Mouse (Mus musculus): ENCODE measurements around the gene Exosc9. TPM values are rescaled to one million over a fixed set of nuclear protein-coding genes. Genes with fewer than 3 reads are reported as not detected.

Gene Exosc9
- polyA plus RNA-seq, 1 experiment from 2014 or later, result 50.1 TPM

DNA sequence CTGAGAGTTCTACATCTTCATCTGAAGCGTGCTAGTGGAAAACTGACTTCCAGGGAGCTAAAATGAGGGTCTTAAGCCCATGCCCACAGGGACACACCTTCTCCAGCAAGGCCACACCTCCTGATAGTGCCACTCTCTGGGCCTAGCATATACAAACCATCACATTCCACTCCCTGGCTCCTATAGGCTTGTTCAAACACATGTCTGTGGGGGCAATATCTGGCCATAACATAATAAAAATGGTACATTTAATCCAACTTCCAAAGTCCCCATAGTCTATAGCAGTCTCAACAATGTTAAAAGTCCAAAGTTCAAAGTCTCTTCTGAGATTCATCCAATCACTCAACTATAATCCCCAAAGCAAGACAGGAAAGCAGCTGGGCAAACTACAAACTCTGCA is 5.2 kb downstream of the Exosc9 start:
- H3K27ac ChIP-seq (replicated peaks in 1 of 2; ENCODE audit: control insufficient read depth in 1 of 2, insufficient read depth in 1 of 2, low read depth in 2 of 2, low read length in 2 of 2), result no peak overlapping the region

DNA sequence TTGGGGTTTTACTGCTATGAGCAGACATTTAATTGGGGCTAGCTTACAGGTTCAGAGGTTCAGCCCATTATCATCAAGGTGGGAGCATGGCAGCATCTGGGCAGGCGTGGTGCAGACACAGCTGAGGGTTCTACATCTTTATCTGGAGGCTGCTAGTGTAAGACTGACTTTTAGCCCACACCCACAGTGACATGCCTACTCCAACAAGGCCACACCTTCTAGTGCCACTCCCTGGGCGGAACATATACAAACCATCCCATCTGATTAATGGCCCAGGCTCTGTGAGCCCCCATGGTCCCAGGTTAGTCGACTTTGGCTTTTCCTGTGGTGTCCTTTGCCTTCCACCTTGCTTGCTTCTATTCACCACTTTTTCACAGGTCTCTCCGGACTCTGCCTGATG is 7.2 kb downstream of the Exosc9 start:
- no peak for ATAC-seq (ENCODE audit: insufficient number of reproducible peaks, insufficient read depth, low FRiP score, low read depth)
- no peaks in the 10 kb centered on the region for H3K27me3 ChIP-seq (ENCODE audit: control insufficient read depth, insufficient read depth, low read length)

More for the DNA sequence above, 5.2 kb downstream of the Exosc9 start:
- no peak for ATAC-seq (ENCODE audit: insufficient number of reproducible peaks, insufficient read depth, low FRiP score, low read depth)
- WGBS, result 94% methylated on average over 1 of the region's 1 CpGs
- H3K9ac ChIP-seq (ENCODE audit: low read length), result no peak overlapping the region
- no peak overlapping the region for H3K4me3 ChIP-seq (ENCODE audit: control insufficient read depth in 1 of 2, insufficient read depth in 1 of 2, low read depth in 1 of 2, low read length in 2 of 2)
- H3K36me3 ChIP-seq (ENCODE audit: control insufficient read depth, insufficient read depth, low read length), result peaks cover 87% of the 10 kb centered on the region
- H3K4me1 ChIP-seq (ENCODE audit: control insufficient read depth in 2 of 2, insufficient read depth in 2 of 2, low read length in 2 of 2), result 0 out of 4 replicates have a peak, but pooled peaks cover 0 to 3% of the 10 kb centered on the region in 2 experiments
- H3K27me3 ChIP-seq (ENCODE audit: control insufficient read depth, insufficient read depth, low read length), result no peaks in the 10 kb centered on the region
- no peaks in the 10 kb centered on the region for H3K9me3 ChIP-seq (ENCODE audit: control insufficient read depth, low read length)
- no peak overlapping the region for H3K4me2 ChIP-seq (ENCODE audit: low read length)

DNA sequence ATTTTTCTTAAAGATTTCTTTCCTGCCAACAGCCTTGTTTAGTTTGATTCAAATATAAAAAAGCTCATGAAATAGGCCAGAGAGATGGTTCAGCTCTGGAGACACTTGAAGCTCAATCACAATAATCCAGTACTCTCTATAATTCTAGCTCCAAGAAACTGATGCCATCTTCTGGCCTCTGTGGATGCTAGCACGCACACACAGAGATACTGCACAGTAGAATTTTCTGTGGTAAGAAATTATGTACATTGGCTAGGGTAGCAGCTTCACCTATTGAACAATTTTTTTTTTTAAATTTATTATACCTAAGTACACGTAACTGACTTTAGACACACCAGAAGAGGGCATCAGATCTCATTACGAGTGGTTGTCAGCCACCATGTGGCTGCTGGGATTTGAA is 11.3 kb downstream of the Exosc9 start:
- H3K9ac ChIP-seq (ENCODE audit: low read length), result no peak overlapping the region

More for the DNA sequence above, 7.2 kb downstream of the Exosc9 start:
- 80% methylated on average over 4 of the region's 4 CpGs for WGBS
- no peaks in the 10 kb centered on the region for H3K9me3 ChIP-seq (ENCODE audit: control insufficient read depth, low read length)
- H3K4me3 ChIP-seq (ENCODE audit: control insufficient read depth in 1 of 2, insufficient read depth in 1 of 2, low read depth in 1 of 2, low read length in 2 of 2), result no peak overlapping the region
- no peak overlapping the region for H3K27ac ChIP-seq (replicated peaks in 1 of 2; ENCODE audit: control insufficient read depth in 1 of 2, insufficient read depth in 1 of 2, low read depth in 2 of 2, low read length in 2 of 2)
- peaks cover 99% of the 10 kb centered on the region for H3K36me3 ChIP-seq (ENCODE audit: control insufficient read depth, insufficient read depth, low read length)
- no peak overlapping the region for H3K9ac ChIP-seq (ENCODE audit: low read length)
- no peak overlapping the region for H3K4me2 ChIP-seq (ENCODE audit: low read length)
- no peaks in the 10 kb centered on the region for H3K4me1 ChIP-seq (ENCODE audit: control insufficient read depth in 2 of 2, insufficient read depth in 2 of 2, low read length in 2 of 2)

GRCm38 (mm10) chr3:36569836-36570235 is 17.4 kb downstream of the Exosc9 start:
- no peak for ATAC-seq (ENCODE audit: insufficient number of reproducible peaks, insufficient read depth, low FRiP score, low read depth)
- H3K4me3 ChIP-seq (ENCODE audit: control insufficient read depth in 1 of 2, insufficient read depth in 1 of 2, low read depth in 1 of 2, low read length in 2 of 2), result peak overlapping the region in 1 of 2 experiments; percentile 96; a peak in 2 of 4 replicates
- peaks cover 61% of the 10 kb centered on the region for H3K36me3 ChIP-seq (ENCODE audit: control insufficient read depth, insufficient read depth, low read length)
- H3K4me1 ChIP-seq (ENCODE audit: control insufficient read depth in 2 of 2, insufficient read depth in 2 of 2, low read length in 2 of 2), result peaks cover 0 to 18% of the 10 kb centered on the region in 2 experiments; a peak in 3 of 4 replicates
- peak overlapping the region; percentile 88; the same call in 1 of the 2 replicates for H3K9ac ChIP-seq (ENCODE audit: low read length)
- H3K4me2 ChIP-seq (ENCODE audit: low read length), result peak overlapping the region; percentile 82
- no peaks in the 10 kb centered on the region for H3K27me3 ChIP-seq (ENCODE audit: control insufficient read depth, insufficient read depth, low read length)
- H3K9me3 ChIP-seq (ENCODE audit: control insufficient read depth, low read length), result no peaks in the 10 kb centered on the region
- WGBS, result 66% methylated on average over 5 of the region's 5 CpGs
- H3K27ac ChIP-seq (replicated peaks in 1 of 2; ENCODE audit: control insufficient read depth in 1 of 2, insufficient read depth in 1 of 2, low read depth in 2 of 2, low read length in 2 of 2), result no peak overlapping the region

More for the DNA sequence above, 11.3 kb downstream of the Exosc9 start:
- Histone ChIP-seq H3K27me3 (ENCODE audit: control insufficient read depth, insufficient read depth, low read length) (no peaks in the 10 kb centered on the region), H3K9me3 (ENCODE audit: control insufficient read depth, low read length) (no peaks in the 10 kb centered on the region), H3K4me3 (ENCODE audit: control insufficient read depth in 1 of 2, insufficient read depth in 1 of 2, low read depth in 1 of 2, low read length in 2 of 2) (no peak overlapping the region), H3K36me3 (ENCODE audit: control insufficient read depth, insufficient read depth, low read length) (peaks cover 99% of the 10 kb centered on the region), H3K27ac (replicated peaks in 1 of 2; ENCODE audit: control insufficient read depth in 1 of 2, insufficient read depth in 1 of 2, low read depth in 2 of 2, low read length in 2 of 2) (no peak overlapping the region), H3K4me2 (ENCODE audit: low read length) (no peak overlapping the region), H3K4me1 (ENCODE audit: control insufficient read depth in 2 of 2, insufficient read depth in 2 of 2, low read length in 2 of 2) (no peaks in the 10 kb centered on the region)
- WGBS, result 87% methylated on average over 3 of the region's 3 CpGs
- no peak for ATAC-seq (ENCODE audit: insufficient number of reproducible peaks, insufficient read depth, low FRiP score, low read depth)

- H3K27me3 ChIP-seq (ENCODE audit: control insufficient read depth, insufficient read depth, low read length), result no peaks in the 10 kb centered on the region
- peak overlapping the region; percentile 13 to 79 for H3K27ac ChIP-seq (replicated peaks in 1 of 2; ENCODE audit: control insufficient read depth in 1 of 2, insufficient read depth in 1 of 2, low read depth in 2 of 2, low read length in 2 of 2)
- H3K36me3 ChIP-seq (ENCODE audit: control insufficient read depth, insufficient read depth, low read length), result peaks cover 48% of the 10 kb centered on the region
- WGBS, result under 1% methylated on average over 46 of the region's 46 CpGs
- peaks cover 0 to 18% of the 10 kb centered on the region in 2 experiments; a peak in 3 of 4 replicates for H3K4me1 ChIP-seq (ENCODE audit: control insufficient read depth in 2 of 2, insufficient read depth in 2 of 2, low read length in 2 of 2)
- H3K4me3 ChIP-seq (ENCODE audit: control insufficient read depth in 1 of 2, insufficient read depth in 1 of 2, low read depth in 1 of 2, low read length in 2 of 2), result peak overlapping the region; percentile 66 to 96
- peak overlapping the region; percentile 88 for H3K9ac ChIP-seq (ENCODE audit: low read length)
- H3K4me2 ChIP-seq (ENCODE audit: low read length), result peak overlapping the region; percentile 82
- no peak; the same call in 1 of the 2 replicates for ATAC-seq (ENCODE audit: insufficient number of reproducible peaks, insufficient read depth, low FRiP score, low read depth)
- H3K9me3 ChIP-seq (ENCODE audit: control insufficient read depth, low read length), result no peaks in the 10 kb centered on the region
Observed at GRCm38 (mm10) chr3:36571361-36571826, 19.0 kb downstream of the Exosc9 start.

- Histone ChIP-seq H3K27me3 (ENCODE audit: control insufficient read depth, insufficient read depth, low read length) (no peaks in the 10 kb centered on the region), H3K4me3 (ENCODE audit: control insufficient read depth in 1 of 2, insufficient read depth in 1 of 2, low read depth in 1 of 2, low read length in 2 of 2) (peak within 1 kb of the TSS; percentile 66 to 96), H3K9ac (ENCODE audit: low read length) (peak within 1 kb of the TSS; percentile 88), H3K27ac (replicated peaks in 1 of 2; ENCODE audit: control insufficient read depth in 1 of 2, insufficient read depth in 1 of 2, low read depth in 2 of 2, low read length in 2 of 2) (peak within 1 kb of the TSS; percentile 61 to 82), H3K4me2 (ENCODE audit: low read length) (peak within 1 kb of the TSS; percentile 82), H3K36me3 (ENCODE audit: control insufficient read depth, insufficient read depth, low read length) (peaks cover 43% of the 10 kb centered on the region), H3K4me1 (ENCODE audit: control insufficient read depth in 2 of 2, insufficient read depth in 2 of 2, low read length in 2 of 2) (peaks cover 0 to 18% of the 10 kb centered on the region in 2 experiments; a peak in 3 of 4 replicates), H3K9me3 (ENCODE audit: control insufficient read depth, low read length) (no peaks in the 10 kb centered on the region)
- ATAC-seq (ENCODE audit: insufficient number of reproducible peaks, insufficient read depth, low FRiP score, low read depth), result peak; percentile 100
- under 1% methylated on average over 60 of the region's 60 CpGs for WGBS
Observed at GRCm38 (mm10) chr3:36571827-36572378, 19.5 kb downstream of the Exosc9 start, which contains the start of gene Ccna2. Gene Ccna2 (minus strand): TSS chr3:36572150.

GRCm38 (mm10) chr3:36598811-36599210 is 46.4 kb downstream of the Exosc9 start:
- Histone ChIP-seq H3K9ac (ENCODE audit: low read length) (no peak overlapping the region), H3K27ac (replicated peaks in 1 of 2; ENCODE audit: control insufficient read depth in 1 of 2, insufficient read depth in 1 of 2, low read depth in 2 of 2, low read length in 2 of 2) (no peak overlapping the region), H3K27me3 (ENCODE audit: control insufficient read depth, insufficient read depth, low read length) (no peaks in the 10 kb centered on the region), H3K4me1 (ENCODE audit: control insufficient read depth in 2 of 2, insufficient read depth in 2 of 2, low read length in 2 of 2) (no peaks in the 10 kb centered on the region), H3K4me2 (ENCODE audit: low read length) (no peak overlapping the region), H3K4me3 (ENCODE audit: control insufficient read depth in 1 of 2, insufficient read depth in 1 of 2, low read depth in 1 of 2, low read length in 2 of 2) (no peak overlapping the region), H3K9me3 (ENCODE audit: control insufficient read depth, low read length) (no peaks in the 10 kb centered on the region), H3K36me3 (ENCODE audit: control insufficient read depth, insufficient read depth, low read length) (0 out of 2 replicates have a peak, but pooled peaks cover under 1% of the 10 kb centered on the region)
- no peak for ATAC-seq (ENCODE audit: insufficient number of reproducible peaks, insufficient read depth, low FRiP score, low read depth)
- WGBS, result 75% methylated on average over 3 of the region's 3 CpGs
